Mouse (Mus musculus): ENCODE measurements around the gene Crebrf. TPM values are rescaled to one million over a fixed set of nuclear protein-coding genes. Genes with fewer than 3 reads are reported as not detected.
A peak's percentile ranks its signal among the peaks of the same experiment; 100 is the strongest.

The Crebrf gene
- total RNA-seq (2021) = 10 to 100 TPM; 88.2 to 96.2 TPM

- intact Hi-C loops (cut with DNase I) = loop anchor here (5.0 kb wide), 1 partner anchor 53 kb away; the partner anchor contains the start of gene Atp6v0e
- peak; percentile 99 for DNase-seq (ENCODE audit: low spot score in 2 of 2)
Measured at GRCm38 (mm10) chr17:26715271-26715758, at the start of gene Crebrf. Crebrf (plus strand) TSS chr17:26715650.

GRCm38 (mm10) chr17:26671268-26671667, 44.2 kb upstream of the Crebrf start:
- intact Hi-C loops (cut with DNase I) = no loop called here
- peak in 1 of 2 experiments; percentile 50 for DNase-seq (ENCODE audit: low spot score in 2 of 2)

- intact Hi-C loops (cut with DNase I) = loop anchor here (5.0 kb wide), 1 partner anchor 211 kb away; no protein-coding TSS in a partner anchor
- no peak for DNase-seq (ENCODE audit: low spot score in 2 of 2)
Measured at GRCm38 (mm10) chr17:26675845-26676244, 39.6 kb upstream of the Crebrf start.

GRCm38 (mm10) chr17:26676252-26676615, 39.2 kb upstream of the Crebrf start:
- DNase-seq (ENCODE audit: low spot score in 2 of 2) = peak; percentile 90 to 93
- intact Hi-C loops (cut with DNase I) = loop anchor here (5.0 kb wide), 1 partner anchor 211 kb away; no protein-coding TSS in a partner anchor

- DNase-seq (ENCODE audit: low spot score in 2 of 2) = peak in 1 of 2 experiments; percentile 76
- intact Hi-C loops (cut with DNase I) = loop anchor here (5.0 kb wide), 1 partner anchor 211 kb away; no protein-coding TSS in a partner anchor
Measured at GRCm38 (mm10) chr17:26676616-26677376, 38.7 kb upstream of the Crebrf start.

- no peak for DNase-seq (ENCODE audit: low spot score in 2 of 2)
- intact Hi-C loops (cut with DNase I) = loop anchor here (5.0 kb wide), 1 partner anchor 209 kb away; no protein-coding TSS in a partner anchor
Measured at GRCm38 (mm10) chr17:26677711-26678637, 37.5 kb upstream of the Crebrf start.

GRCm38 (mm10) chr17:26681276-26681675, 34.2 kb upstream of the Crebrf start:
- no peak for DNase-seq (ENCODE audit: low spot score in 2 of 2)
- intact Hi-C loops (cut with DNase I) = no loop called here

- no peak for DNase-seq (ENCODE audit: low spot score in 2 of 2)
- intact Hi-C loops (cut with DNase I) = no loop called here
Measured at GRCm38 (mm10) chr17:26686334-26687000, 29.0 kb upstream of the Crebrf start.

GRCm38 (mm10) chr17:26688795-26689735, 26.4 kb upstream of the Crebrf start:
- no peak for DNase-seq (ENCODE audit: low spot score in 2 of 2)
- intact Hi-C loops (cut with DNase I) = no loop called here

GRCm38 (mm10) chr17:26689810-26690209, 25.6 kb upstream of the Crebrf start:
- intact Hi-C loops (cut with DNase I) = no loop called here
- no peak for DNase-seq (ENCODE audit: low spot score in 2 of 2)

GRCm38 (mm10) chr17:26690236-26690635, 25.2 kb upstream of the Crebrf start:
- intact Hi-C loops (cut with DNase I) = no loop called here
- no peak for DNase-seq (ENCODE audit: low spot score in 2 of 2)

GRCm38 (mm10) chr17:26691110-26691509, 24.3 kb upstream of the Crebrf start:
- intact Hi-C loops (cut with DNase I) = no loop called here
- no peak for DNase-seq (ENCODE audit: low spot score in 2 of 2)

GRCm38 (mm10) chr17:26693424-26693823, 22.0 kb upstream of the Crebrf start:
- intact Hi-C loops (cut with DNase I) = no loop called here
- peak in 1 of 2 experiments; percentile 74 for DNase-seq (ENCODE audit: low spot score in 2 of 2)

GRCm38 (mm10) chr17:26694171-26694570, 21.3 kb upstream of the Crebrf start:
- intact Hi-C loops (cut with DNase I) = no loop called here
- peak in 1 of 2 experiments; percentile 60 for DNase-seq (ENCODE audit: low spot score in 2 of 2)

- no peak for DNase-seq (ENCODE audit: low spot score in 2 of 2)
- intact Hi-C loops (cut with DNase I) = no loop called here
Measured at GRCm38 (mm10) chr17:26695193-26695592, 20.3 kb upstream of the Crebrf start.

- DNase-seq (ENCODE audit: low spot score in 2 of 2) = no peak
- intact Hi-C loops (cut with DNase I) = no loop called here
Measured at GRCm38 (mm10) chr17:26698846-26699245, 16.6 kb upstream of the Crebrf start.

- no peak for DNase-seq (ENCODE audit: low spot score in 2 of 2)
- intact Hi-C loops (cut with DNase I) = no loop called here
Measured at GRCm38 (mm10) chr17:26699819-26700616, 15.4 kb upstream of the Crebrf start.

GRCm38 (mm10) chr17:26701565-26701964, 13.9 kb upstream of the Crebrf start:
- no peak for DNase-seq (ENCODE audit: low spot score in 2 of 2)
- intact Hi-C loops (cut with DNase I) = no loop called here

All from left cerebral cortex, postnatal 25 days (tissue).